Mouse (Mus musculus): ENCODE data around the gene Snd1.

Snd1 gene

DNA sequence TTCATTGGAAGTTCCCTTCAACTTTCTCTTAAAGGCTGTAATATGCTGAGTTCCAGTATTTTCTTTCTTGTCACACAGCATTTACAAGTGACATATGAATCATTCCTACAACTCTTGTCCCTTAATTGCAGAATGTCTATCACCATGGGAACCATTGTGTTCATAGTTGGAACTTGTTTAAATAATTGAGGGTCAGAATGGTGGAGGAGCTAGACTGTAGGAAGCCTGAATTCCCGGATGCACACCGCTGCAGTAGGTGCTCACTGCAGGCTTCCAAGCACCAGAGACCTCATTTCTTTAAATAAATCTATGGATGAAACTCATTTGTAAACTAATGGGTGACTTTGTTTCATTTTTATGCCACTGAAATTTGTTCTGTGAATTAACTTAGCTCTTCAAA lies 154.9 kb downstream of the Snd1 start:
- no peak for DNase-seq (ENCODE audit: low read depth in 2 of 2, low spot score in 2 of 2)

GRCm38 (mm10) chr6:28630926-28631325 lies 156.0 kb downstream of the Snd1 start:
- no peak for DNase-seq (ENCODE audit: low read depth in 2 of 2, low spot score in 2 of 2)

DNA sequence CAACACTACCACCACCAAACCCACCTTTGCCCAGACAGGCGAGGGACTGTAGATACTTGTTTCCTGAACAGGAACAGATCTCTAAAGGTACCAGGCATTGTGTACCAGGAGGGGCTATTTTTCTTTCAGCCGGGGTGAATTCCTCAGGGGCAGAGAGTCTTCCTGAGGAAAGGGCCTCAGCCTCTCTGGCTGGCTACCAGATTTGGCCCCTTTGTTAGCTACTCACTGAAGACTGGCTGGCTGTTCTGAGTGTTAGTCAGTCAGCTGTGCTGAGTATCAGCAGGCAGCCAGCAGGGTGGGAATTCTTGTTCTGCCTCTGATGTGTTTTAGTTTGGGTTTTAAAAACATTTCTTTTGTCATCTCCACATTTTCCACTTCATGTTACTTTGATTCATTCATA lies 158.2 kb downstream of the Snd1 start:
- no peak for DNase-seq (ENCODE audit: low read depth in 2 of 2, low spot score in 2 of 2)

DNA sequence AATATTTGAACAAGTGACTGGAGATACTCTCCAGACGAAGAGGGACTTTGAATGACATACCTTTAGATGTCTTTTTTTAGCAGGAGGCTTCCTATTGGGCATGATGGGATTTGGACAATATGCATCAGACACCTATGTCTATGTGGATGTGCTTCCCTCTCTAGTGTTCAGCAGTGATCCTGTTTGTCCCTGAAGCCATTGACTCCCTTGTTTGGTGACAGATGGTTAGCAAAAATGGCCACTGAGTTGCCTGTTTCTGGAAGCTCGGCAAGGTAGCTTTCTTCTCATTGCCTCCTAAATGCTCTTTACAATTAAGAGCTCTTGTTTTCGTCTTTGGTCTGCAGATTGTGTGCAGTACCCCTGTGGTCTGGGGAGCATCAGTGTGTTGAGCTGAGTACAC lies 158.7 kb downstream of the Snd1 start:
- no peak for DNase-seq (ENCODE audit: low read depth in 2 of 2, low spot score in 2 of 2)

- no peak for DNase-seq (ENCODE audit: low read depth in 2 of 2, low spot score in 2 of 2)
Observed at GRCm38 (mm10) chr6:28635092-28635491, 160.2 kb downstream of the Snd1 start.

- no peak for DNase-seq (ENCODE audit: low read depth in 2 of 2, low spot score in 2 of 2)
Observed at GRCm38 (mm10) chr6:28635531-28636348, 160.8 kb downstream of the Snd1 start.

DNA sequence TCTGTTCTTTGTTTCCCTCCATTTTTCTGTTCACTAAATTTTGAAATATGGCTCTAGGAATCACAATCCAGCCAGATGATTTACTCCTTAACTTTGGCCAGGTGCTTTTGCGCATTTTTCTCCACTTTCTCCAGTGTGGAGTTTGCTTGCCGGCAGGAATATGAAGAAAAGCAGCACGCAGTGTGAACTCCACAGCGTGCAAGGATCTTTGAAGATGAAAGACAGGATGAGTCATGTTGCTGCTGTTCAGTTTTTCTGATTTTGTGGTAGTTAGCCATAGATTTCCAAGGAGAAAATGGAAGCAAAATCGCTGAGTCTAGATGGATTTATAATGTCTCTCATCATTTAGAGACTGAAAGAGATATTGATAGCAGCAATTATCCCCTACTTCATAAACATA lies 165.1 kb downstream of the Snd1 start:
- no peak for DNase-seq (ENCODE audit: low read depth in 2 of 2, low spot score in 2 of 2)

- DNase-seq (ENCODE audit: low read depth in 2 of 2, low spot score in 2 of 2) = no peak
Observed at GRCm38 (mm10) chr6:28642909-28643308, 168.0 kb downstream of the Snd1 start.

DNA sequence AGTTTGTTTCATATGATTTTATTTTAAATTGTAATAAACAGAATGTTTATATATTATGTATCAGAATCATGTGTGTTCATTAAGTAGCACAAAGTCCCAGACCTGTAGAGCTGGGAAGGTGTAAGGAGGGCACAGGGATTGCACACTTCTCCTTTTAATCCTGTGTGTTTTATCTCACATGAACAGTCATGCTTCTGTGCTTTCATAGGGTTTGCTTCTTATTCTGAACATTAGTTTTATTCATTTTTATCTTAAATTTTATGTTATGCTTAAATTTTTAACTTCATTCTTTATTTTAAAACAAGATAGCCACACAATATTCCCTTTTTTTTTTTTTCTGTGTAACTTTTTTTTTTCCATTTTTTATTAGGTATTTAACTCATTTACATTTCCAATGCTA lies 170.3 kb downstream of the Snd1 start:
- DNase-seq (ENCODE audit: low read depth in 2 of 2, low spot score in 2 of 2) = no peak

GRCm38 (mm10) chr6:28656511-28656910 lies 181.6 kb downstream of the Snd1 start:
- no peak for DNase-seq (ENCODE audit: low read depth in 2 of 2, low spot score in 2 of 2)

- DNase-seq (ENCODE audit: low read depth in 2 of 2, low spot score in 2 of 2) = no peak
Observed at GRCm38 (mm10) chr6:28663004-28663403, 188.1 kb downstream of the Snd1 start.

DNA sequence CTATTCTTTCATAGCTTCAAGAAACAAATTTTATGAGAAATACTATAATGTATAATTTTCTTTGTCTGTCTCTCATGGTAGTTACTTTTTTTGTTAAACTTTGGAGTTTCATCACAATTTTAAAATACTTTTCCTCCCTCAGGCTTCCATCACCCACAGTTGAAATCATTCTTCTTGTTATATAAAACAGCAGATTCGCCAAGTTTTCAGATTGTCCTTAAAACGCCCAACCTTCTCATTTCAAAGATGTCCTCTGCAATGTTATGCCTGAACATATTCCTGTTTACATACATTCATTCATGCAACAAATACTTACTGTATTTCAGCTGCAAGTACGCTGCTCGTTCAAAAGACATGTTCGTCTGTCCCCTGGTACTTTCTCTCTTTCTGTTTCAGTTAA lies 188.7 kb downstream of the Snd1 start:
- no peak for DNase-seq (ENCODE audit: low read depth in 2 of 2, low spot score in 2 of 2)

DNA sequence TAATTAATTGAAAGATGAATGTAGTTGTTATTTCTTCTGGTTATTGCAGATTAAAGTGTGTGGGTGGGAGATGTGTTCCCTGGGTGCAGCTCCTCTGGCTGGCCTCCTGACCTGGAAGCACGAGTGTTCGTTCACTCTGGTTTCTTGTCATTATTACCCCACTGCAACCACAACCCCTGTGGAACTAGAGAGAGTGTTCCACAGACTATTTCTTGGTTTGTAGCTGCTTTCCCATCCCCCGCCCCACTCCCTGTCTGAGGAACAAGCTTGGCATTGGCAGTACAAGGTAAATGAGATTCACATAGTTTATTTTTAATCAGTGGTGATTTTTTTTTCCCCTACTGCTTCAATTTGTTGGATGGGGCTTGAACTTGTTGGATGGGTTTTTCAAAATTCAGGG lies 189.8 kb downstream of the Snd1 start:
- no peak for DNase-seq (ENCODE audit: low read depth in 2 of 2, low spot score in 2 of 2)

GRCm38 (mm10) chr6:28667586-28667985 lies 192.6 kb downstream of the Snd1 start:
- no peak for DNase-seq (ENCODE audit: low read depth in 2 of 2, low spot score in 2 of 2)

- DNase-seq (ENCODE audit: low read depth in 2 of 2, low spot score in 2 of 2) = no peak
Observed at GRCm38 (mm10) chr6:28669251-28669650, 194.3 kb downstream of the Snd1 start.

GRCm38 (mm10) chr6:28672388-28672787 lies 197.4 kb downstream of the Snd1 start:
- DNase-seq (ENCODE audit: low read depth in 2 of 2, low spot score in 2 of 2) = no peak

GRCm38 (mm10) chr6:28674686-28675085 lies 199.7 kb downstream of the Snd1 start:
- no peak for DNase-seq (ENCODE audit: low read depth in 2 of 2, low spot score in 2 of 2)

DNA sequence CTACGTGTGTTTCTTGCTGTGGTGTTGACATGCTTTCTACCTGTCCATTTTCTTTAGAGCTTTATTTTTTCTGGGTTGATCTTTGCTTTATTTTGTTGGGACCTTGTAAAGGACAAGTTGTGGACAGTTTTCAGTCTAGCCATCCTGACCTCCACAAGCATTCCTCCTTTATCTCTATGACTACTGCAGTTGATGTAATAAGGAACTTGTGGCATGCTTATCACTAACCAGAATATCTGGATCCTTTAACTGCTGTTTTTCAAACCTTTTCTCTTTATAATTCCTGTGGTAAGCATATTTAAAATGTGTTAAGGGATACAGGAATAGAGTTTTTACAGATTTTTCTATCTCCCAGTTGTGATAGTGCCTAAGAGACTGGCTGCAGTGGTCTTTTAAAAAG lies 204.0 kb downstream of the Snd1 start:
- no peak for DNase-seq (ENCODE audit: low read depth in 2 of 2, low spot score in 2 of 2)

DNA sequence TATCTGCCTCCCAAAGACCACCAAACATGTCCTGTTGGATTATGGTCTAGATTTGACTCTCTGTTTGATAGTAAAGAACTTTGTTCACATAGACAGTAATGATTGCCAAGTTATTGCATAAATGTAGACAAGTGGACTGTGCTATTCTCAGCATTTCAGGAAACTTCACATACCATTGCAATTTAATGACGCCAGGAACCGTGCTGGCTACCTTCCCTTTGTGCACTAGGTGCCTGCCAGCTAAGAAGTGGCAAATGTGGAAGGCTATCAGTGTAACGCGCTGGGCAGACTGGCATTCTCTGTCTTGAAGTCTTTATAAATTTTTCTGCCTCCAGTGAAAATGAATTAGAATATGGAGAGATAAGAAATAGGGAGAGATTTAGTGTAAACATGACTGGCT lies 205.6 kb downstream of the Snd1 start:
- DNase-seq (ENCODE audit: low read depth in 2 of 2, low spot score in 2 of 2) = no peak

DNA sequence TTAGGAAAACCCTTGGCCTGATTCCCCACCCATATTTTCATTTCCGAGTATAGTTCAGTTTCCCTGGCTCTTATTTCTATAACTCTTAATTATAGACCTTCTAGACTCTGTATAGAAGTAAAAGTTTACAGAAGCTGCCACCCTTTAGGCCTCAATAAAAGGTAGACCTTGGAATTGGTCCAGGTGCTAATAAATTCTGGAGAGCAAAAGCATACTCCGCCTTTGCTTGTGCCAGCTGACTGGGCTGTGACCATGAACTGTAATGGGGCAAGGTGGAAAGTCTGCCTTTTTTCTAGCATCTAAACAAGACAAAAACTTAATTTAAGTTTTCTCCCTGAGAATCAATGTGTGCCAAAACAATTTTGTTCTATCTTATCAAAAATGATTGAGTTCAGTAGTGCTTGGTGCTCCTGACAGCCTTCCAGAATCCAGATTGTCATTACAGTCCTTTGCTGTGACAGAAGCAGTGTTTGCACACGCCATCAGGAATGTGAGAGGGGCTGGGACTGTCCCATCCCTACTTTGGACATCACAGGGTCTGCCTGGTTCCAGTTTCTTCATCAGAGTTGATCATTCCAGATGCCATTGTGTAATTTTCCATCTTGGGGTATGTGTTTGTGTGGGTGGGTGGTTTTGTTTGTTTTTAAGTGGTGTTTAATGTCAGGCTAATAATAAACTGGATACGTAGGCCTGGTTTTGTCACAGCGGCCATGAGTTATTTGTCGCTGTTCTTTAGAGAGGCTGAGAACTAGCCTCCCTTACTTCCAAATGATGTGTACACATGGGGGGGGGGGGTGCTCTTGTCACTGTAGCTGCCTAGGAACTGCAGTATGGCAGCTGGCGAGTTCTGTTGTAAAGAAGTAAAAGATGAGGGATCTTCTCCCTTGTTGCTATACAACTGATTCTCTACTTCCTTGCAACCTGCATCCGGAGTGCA lies 206.8 kb downstream of the Snd1 start:
- no peak for DNase-seq (ENCODE audit: low read depth in 2 of 2, low spot score in 2 of 2)

DNA sequence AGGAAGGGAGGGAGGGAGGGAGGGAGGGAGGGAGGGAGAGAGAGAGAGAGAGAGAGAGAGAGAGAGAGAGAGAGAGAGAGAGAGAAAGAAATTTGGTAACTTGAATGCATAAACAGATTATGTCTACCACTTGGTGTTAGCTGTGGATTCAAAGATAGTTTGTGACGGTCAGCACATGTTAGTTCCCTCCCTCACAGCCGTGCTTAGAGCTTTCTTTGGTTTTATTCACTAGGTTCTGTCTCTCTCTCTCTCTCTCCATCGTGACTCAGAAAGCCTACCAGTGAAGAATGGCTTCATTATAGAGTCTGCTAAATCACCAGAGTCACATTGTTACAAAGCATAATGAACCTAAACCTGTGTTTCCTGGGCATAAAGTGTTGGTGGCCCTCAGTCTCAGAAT lies 210.1 kb downstream of the Snd1 start:
- DNase-seq (ENCODE audit: low read depth in 2 of 2, low spot score in 2 of 2) = no peak

DNA sequence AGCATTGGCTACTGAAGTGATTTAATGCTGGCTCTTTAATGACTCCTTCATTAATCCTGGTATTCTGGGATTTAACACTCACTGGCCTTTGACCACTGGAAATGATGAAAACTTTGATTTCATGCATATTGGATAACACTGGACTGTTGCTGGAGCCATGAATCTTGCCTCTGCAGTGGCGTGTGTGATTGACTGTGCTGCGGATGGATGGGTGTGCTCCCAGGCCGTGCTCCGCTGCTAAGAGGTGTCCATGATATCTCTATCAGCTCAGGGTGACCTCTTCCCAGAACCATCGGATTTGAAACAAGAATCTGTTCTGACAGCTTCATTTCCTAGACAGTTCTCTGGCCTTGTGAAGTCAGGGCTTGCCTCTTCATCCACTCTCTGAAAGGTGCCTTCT lies 210.8 kb downstream of the Snd1 start:
- no peak for DNase-seq (ENCODE audit: low read depth in 2 of 2, low spot score in 2 of 2)
